Mouse (Mus musculus) midbrain, postnatal 0 days (tissue): ENCODE data around the gene Dok1. TPM values are rescaled to one million over a fixed set of nuclear protein-coding genes. Genes with fewer than 3 reads are reported as not detected.

Experiments
- ATAC-seq: fragments of 200-750 bp; cut with Nextera tagmentation; 2 replicates; pipeline ENCODE4 v1.8.0; 2017; ENCODE audit warnings: moderate number of reproducible peaks, mild to moderate bottlenecking, moderate TSS enrichment, moderate library complexity; ENCODE audit not compliant: low FRiP score
- DNase-seq: peaks from one replicate; pipeline ENCODE4 v3.0.0-alpha.2; 2015; ENCODE audit warnings: low spot score
- H3K27ac ChIP-seq: fragments of 300-500 bp; sonication (generic); 2 replicates; pipeline ENCODE4 v1.5.1; 2014; ENCODE audit warnings: low read depth, mild to moderate bottlenecking, low read length, mixed read lengths
- H3K27me3 ChIP-seq: fragments of 300-500 bp; sonication (generic); 2 replicates; pipeline ENCODE4 v1.6.1; 2014; ENCODE audit warnings: low read length, control low read depth, mixed read lengths; ENCODE audit not compliant: insufficient read depth
- H3K36me3 ChIP-seq: fragments of 300-500 bp; sonication (generic); 2 replicates; pipeline ENCODE4 v1.6.1; 2014; ENCODE audit warnings: low read length, control low read depth, mixed read lengths; ENCODE audit not compliant: insufficient read depth
- H3K4me1 ChIP-seq: fragments of 300-500 bp; sonication (generic); 2 replicates; pipeline ENCODE4 v1.6.1; 2014; ENCODE audit warnings: mild to moderate bottlenecking, control low read depth, antibody characterized with exemption, low read length, mixed read lengths; ENCODE audit not compliant: insufficient read depth
- H3K4me2 ChIP-seq: fragments of 300-500 bp; sonication (generic); 2 replicates; pipeline ENCODE4 v1.6.1; 2014; ENCODE audit warnings: low read depth, mild to moderate bottlenecking, low read length, mixed read lengths; ENCODE audit not compliant: poor library complexity, severe bottlenecking
- H3K4me3 ChIP-seq: fragments of 300-500 bp; sonication (generic); 2 replicates; pipeline ENCODE4 v1.5.1; 2014; ENCODE audit warnings: low read depth, mild to moderate bottlenecking, low read length, moderate library complexity
- H3K9ac ChIP-seq: fragments of 300-500 bp; sonication (generic); replicated peaks from 2 replicates; pipeline ENCODE4 v1.6.1; 2014; ENCODE audit warnings: mild to moderate bottlenecking, low read length, moderate library complexity, mixed read lengths; ENCODE audit not compliant: poor library complexity, severe bottlenecking
- H3K9me3 ChIP-seq: fragments of 300-500 bp; sonication (generic); 2 replicates; pipeline ENCODE4 v1.6.1; 2016; ENCODE audit warnings: low read length, control low read depth
- CTCF ChIP-seq: IDR thresholded peaks from 2 replicates; pipeline ENCODE4 v1.5.1; 2016; ENCODE audit warnings: antibody characterized with exemption, mild to moderate bottlenecking
- WGBS: fragments of 180-500 bp; shearing (Covaris S2); extraction: QIAGEN DNeasy Blood & Tissue Kit; methylation state at CpG from one replicate; pipeline ENCODE4 v1.1.7; 2014; 5-methylcytosine and 5-hydroxymethylcytosine counted together
- polyA plus RNA-seq: library from polyadenylated mRNA; unstranded; fragments of >200 nt; fragmentation: Nextera tagmentation; extraction: Ambion mirVana; gene quantifications from 2 replicates; pipeline ENCODE4 v1.2.1, GENCODE M21; 2015
- total RNA-seq: library from RNA; depleted of rRNA; stranded (reverse); fragments of >200 nt; gene quantifications from 2 replicates; pipeline ENCODE4 v1.2.3, GENCODE M21; 2014

Dok1 gene
- total and polyA plus RNA-seq, 2 experiments from 2014 or later, result 1.1 to 3.9 TPM

DNA sequence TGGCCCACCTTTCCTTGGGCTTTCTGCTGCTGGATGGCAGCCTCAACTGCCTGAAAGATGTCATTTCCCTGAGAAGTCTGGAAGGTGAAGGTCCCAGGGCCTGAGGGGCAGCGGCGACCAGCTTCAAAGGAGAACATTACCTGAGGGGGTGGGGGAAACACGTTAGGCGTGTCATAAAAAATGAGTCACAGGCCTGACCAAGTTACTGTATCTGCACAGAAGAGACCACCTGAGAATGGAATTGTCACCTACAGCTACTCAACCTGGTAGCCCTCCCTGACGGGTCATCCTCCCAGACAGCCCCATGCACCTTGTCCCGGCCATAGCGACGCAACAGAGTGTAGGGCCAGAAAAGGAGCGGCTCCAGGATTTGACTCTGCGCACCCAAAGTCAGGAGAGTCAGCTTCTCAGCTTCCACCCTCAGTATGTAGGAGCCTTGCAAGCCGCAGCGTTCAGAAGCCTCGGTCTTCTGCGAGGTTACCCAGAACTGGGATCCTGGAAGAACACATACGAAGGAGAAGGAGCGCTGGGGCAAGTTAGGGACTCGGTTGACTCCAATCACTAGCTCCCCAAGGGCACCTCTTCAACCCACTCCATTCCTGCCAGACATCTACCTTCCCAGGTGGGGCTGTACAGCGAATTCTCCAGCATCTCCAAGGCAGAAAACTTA, 1.2 kb downstream of the Dok1 start:
- Histone ChIP-seq H3K4me3 (peak overlapping the region; percentile 43), H3K27me3 (peaks cover 36% of the 10 kb centered on the region), H3K9me3 (no peaks in the 10 kb centered on the region), H3K4me1 (peaks cover 6% of the 10 kb centered on the region; the same call in 1 of the 2 replicates), H3K36me3 (no peaks in the 10 kb centered on the region), H3K9ac (no peak overlapping the region), H3K27ac (no peak overlapping the region), H3K4me2 (peak overlapping the region; percentile 76)
- ATAC-seq, result no peak
- 22% methylated on average over 18 of the region's 18 CpGs for WGBS
- DNase-seq, result no peak
- TF ChIP-seq CTCF, result no peak

DNA sequence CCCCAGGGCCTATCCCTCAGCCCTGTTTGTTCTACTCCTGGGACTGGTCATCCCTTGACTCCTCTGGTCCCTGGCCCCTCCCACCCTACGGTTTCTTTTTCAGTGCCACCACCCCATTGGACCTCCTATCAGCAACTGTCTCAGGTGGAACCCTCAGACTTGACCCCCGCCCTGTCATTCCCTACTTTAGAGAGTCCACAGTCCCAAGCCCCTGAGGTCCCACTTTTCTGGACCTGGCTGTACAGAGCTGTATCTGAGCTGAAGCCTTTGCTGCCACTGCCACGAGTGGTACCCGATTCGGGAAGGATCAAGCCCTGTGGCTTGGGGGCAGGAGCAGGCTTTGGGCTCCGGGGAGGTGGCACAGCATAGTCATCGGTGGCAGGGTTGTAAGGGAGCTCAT, 2.2 kb downstream of the Dok1 start:
- TF ChIP-seq CTCF, result no peak
- Histone ChIP-seq H3K9ac (no peak overlapping the region), H3K9me3 (no peaks in the 10 kb centered on the region), H3K4me2 (no peak overlapping the region), H3K27me3 (peaks cover 36% of the 10 kb centered on the region), H3K4me3 (no peak overlapping the region), H3K27ac (no peak overlapping the region), H3K36me3 (no peaks in the 10 kb centered on the region), H3K4me1 (peaks cover 6% of the 10 kb centered on the region; the same call in 1 of the 2 replicates)
- 60% methylated on average over 7 of the region's 7 CpGs for WGBS
- ATAC-seq (no peak), DNase-seq (no peak)

DNA sequence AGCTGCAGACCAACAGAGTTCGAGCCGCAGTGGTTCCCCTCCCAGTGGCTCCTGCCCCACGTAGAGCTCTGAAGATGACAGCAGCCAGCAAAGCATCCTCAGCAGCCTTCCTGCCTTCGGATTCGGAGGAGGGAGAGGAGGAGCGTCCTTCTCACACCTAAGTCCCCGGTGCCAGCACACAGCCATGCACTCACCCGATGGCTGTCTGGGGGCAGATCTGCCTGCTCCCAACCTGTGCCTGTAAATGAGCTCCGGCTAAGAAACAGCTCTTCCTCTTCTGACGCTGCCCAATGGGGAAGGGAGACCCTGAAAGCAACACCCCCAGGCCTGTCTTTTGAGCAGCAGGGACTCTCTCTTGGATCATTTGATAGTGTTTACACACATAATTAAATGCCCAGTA, 3.5 kb downstream of the Dok1 start:
- Histone ChIP-seq H3K9me3 (no peaks in the 10 kb centered on the region), H3K4me1 (peaks cover 6% of the 10 kb centered on the region; the same call in 1 of the 2 replicates), H3K9ac (no peak overlapping the region), H3K4me2 (no peak overlapping the region), H3K36me3 (no peaks in the 10 kb centered on the region), H3K4me3 (no peak overlapping the region), H3K27me3 (peaks cover 36% of the 10 kb centered on the region), H3K27ac (no peak overlapping the region)
- no peak for DNase-seq
- WGBS, result 23% methylated on average over 10 of the region's 10 CpGs
- TF ChIP-seq CTCF, result no peak
- ATAC-seq, result no peak

DNA sequence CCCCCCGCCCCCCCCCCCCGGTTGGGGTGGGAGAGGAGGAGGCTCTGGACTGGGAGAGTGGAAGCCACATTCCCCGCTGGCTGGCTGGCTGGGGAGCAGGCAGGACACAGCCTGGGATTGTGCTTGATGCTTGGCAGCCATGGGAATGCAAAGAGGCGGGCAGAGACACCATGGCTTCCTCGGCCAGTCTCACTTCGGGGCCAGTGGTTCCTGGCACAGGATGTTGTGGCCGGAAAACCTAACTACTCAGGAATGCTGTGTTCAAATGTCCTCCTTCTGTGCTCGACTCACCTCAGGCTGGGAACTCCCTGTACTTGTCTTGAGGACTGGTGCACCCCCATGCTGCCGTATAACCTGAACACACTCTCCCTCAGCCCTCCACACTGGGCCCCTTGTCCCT, 5.6 kb downstream of the Dok1 start:
- TF ChIP-seq CTCF, result no peak

DNA sequence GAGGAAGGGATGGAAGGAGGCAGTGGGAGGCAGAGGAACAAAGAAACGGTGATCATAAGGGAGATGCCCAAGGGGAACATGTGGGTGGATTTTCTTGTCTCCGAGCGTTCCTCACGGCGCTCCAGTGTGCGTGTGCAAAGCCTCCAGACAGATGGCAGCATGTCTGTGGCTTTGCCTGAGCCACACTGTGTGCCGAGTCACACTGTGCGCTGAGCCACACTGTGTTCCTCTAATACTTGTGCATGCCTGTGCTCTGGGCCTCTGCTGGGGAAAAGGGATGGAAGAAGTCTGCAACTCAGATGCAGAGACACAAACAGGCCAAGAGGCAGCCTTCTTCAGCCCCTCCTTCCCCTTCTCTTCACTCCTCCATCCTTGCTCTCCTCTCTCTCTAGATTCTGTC, 6.0 kb downstream of the Dok1 start:
- TF ChIP-seq CTCF, result no peak
- DNase-seq (no peak), ATAC-seq (no peak)
- no peak overlapping the region for H3K4me3 ChIP-seq
- no peak overlapping the region for H3K9ac ChIP-seq
- no peaks in the 10 kb centered on the region for H3K36me3 ChIP-seq
- no peak overlapping the region for H3K4me2 ChIP-seq
- H3K27me3 ChIP-seq, result peaks cover 16% of the 10 kb centered on the region
- H3K27ac ChIP-seq, result no peak overlapping the region
- H3K4me1 ChIP-seq, result no peaks in the 10 kb centered on the region
- H3K9me3 ChIP-seq, result no peaks in the 10 kb centered on the region
- 67% methylated on average over 8 of the region's 8 CpGs for WGBS

More for the DNA sequence above, 5.6 kb downstream of the Dok1 start:
- ATAC-seq (no peak), DNase-seq (no peak)
- H3K9ac ChIP-seq, result no peak overlapping the region
- no peak overlapping the region for H3K27ac ChIP-seq
- WGBS, result 75% methylated on average over 7 of the region's 9 CpGs
- H3K4me1 ChIP-seq, result no peaks in the 10 kb centered on the region
- H3K9me3 ChIP-seq, result no peaks in the 10 kb centered on the region
- H3K27me3 ChIP-seq, result peaks cover 18% of the 10 kb centered on the region
- H3K4me3 ChIP-seq, result no peak overlapping the region
- no peaks in the 10 kb centered on the region for H3K36me3 ChIP-seq
- no peak overlapping the region for H3K4me2 ChIP-seq

DNA sequence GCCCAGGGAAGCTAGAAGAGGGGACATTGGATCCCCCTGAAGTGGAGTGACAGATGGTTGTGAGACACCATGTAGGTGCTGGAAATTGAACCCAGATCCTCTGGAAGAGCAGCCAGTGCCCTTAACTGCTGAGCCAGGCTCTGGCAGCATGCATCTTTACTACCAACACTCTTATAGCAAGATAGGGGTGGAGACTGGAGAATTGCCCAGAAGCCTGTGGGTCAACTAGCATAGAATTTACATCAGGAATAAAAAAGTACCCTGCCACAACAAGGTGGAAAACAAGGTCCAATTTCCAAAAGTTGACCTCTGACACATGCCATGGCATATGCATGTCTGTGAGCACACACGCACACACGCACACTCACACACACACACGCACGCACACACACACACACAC, 8.1 kb downstream of the Dok1 start:
- Histone ChIP-seq H3K27me3 (no peaks in the 10 kb centered on the region), H3K9me3 (no peaks in the 10 kb centered on the region), H3K27ac (no peak overlapping the region), H3K36me3 (no peaks in the 10 kb centered on the region), H3K9ac (no peak overlapping the region), H3K4me2 (no peak overlapping the region), H3K4me3 (no peak overlapping the region), H3K4me1 (no peaks in the 10 kb centered on the region)
- DNase-seq (no peak), ATAC-seq (no peak)
- no peak for TF ChIP-seq CTCF
- WGBS, result 99% methylated on average over 4 of the region's 4 CpGs
